Mouse (Mus musculus): ENCODE measurements around the gene Golt1a. TPM values are rescaled to one million over a fixed set of nuclear protein-coding genes. Genes with fewer than 3 reads are reported as not detected.
"Not testable (repeated sequence)": the region's sequence is repeated elsewhere in the genome, so short reads cannot be mapped to it uniquely, and the experiment has no call there.

Gene Golt1a
- total RNA-seq, 2 experiments from 2014 or later, result not detected

DNA sequence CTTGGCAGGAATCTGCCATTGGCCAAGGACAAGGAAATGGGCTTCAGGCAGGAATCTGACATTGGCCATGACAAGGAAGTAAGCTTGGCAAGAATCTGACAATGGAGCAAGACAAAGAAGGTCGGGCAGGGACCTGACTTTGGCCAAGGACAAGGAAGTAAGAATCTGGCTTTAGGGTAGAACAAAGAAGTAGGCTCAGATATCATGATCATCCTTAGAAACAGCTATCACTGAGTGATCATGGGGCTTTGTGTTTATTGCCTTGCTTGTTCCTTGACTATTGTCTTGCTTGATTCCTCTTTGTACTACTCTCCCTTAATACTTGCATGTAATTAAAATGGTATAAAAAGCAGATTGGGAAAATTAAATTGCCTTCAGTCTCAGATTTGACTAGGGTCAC, 30.8 kb downstream of the Golt1a start:
- intact Hi-C loops (cut with DNase I); DNase-seq: not testable (repeated sequence)

DNA sequence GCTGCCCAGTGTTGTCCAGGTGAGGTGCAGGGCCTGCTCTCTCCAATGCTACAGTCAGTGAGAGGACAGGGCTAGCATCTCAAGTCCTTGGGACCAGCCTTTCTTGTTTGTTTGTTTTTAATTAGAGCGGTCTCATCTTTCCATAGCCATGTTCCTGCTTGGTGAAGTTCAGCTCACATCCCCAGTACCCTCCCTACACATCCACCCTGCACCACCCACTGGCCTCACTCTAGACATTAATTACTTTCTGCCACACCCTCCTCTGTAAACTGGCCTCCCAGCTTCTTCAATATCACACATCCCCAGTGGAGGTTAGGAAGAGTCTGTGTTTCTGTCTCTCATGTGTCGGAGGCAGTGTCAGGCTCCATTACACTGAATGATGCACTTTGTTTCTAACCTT, 34.8 kb downstream of the Golt1a start:
- no peak for DNase-seq
- intact Hi-C loops (cut with DNase I), result no loop called here

DNA sequence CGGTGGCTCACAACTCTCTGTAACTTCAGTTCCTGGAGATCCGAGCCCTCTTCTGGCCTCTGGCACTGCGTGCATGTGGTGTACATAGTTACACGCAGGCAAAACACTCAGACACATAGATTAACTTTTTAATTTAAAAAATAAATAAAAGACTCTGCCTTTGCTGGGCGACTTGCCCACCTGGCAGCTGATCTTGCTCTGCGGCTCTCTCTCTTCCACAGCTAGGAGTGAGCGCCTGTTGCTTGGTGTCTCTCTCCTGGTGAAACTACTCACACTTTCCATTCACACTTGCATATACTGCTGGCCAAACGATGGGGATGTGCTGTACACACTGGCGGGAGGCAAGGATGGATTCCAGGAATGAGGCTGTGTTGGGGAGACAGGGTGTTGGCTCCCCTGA, 36.9 kb downstream of the Golt1a start:
- DNase-seq, result no peak
- intact Hi-C loops (cut with DNase I), result no loop called here

DNA sequence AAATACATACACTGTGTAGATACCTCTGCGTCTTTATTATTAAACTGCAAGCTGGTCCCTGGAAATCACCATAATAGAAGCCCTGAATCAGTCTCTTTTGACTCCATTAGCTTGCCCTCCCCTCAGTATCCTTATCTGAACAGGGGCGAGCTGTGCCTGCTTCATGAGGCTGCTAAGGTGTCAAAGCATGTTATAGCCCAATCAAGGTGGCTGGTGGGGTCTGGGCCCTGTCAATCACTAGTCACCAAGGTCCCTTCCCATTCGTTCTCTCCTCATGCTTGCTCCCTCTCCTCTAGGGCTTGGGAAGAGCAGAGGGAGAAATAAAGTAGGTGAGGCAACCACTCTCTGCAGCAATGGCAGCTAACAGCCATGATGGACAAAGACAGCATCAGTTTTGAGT, 37.6 kb downstream of the Golt1a start:
- intact Hi-C loops (cut with DNase I), result no loop called here

DNA sequence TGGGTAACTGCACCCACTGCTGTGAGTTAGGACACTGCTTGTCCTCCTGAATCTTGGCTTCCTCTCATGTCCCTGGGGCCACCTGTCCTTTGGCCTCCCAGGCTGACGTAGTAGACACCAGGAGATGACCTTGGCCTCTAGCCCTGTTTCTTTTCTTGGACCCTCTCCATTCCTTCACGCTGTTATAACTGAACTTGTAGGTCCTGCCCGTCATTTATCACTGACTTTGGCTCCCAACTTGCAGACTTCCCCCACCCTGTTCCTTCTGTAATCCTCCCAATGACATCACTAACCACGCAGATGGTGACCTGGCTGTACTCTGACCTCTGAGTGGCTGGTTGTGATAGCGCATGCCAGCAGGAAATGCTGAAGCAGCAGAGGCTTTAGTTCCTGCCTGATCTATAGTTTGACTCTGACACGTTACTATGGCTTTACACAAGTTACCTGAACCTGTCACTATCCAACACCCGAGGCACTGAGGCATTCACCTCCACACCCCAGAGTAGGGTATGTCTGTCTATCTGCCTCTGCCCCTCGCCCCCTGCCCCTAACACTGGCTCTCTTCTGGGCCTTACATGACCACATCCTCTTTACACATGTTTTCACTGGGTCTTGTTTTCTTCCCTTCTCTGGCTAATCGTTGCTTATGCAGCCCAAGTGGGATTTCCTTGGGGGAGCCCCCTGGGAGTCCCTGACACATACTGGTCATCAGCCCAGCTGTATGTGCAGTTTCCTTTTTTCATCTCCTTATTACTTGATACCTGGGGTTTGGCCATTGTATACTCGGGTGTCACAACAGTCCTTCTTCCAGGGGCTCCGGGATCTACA, 38.3 kb downstream of the Golt1a start:
- DNase-seq, result no peak
- intact Hi-C loops (cut with DNase I), result no loop called here

More for the DNA sequence above, 37.6 kb downstream of the Golt1a start:
- DNase-seq, result no peak

DNA sequence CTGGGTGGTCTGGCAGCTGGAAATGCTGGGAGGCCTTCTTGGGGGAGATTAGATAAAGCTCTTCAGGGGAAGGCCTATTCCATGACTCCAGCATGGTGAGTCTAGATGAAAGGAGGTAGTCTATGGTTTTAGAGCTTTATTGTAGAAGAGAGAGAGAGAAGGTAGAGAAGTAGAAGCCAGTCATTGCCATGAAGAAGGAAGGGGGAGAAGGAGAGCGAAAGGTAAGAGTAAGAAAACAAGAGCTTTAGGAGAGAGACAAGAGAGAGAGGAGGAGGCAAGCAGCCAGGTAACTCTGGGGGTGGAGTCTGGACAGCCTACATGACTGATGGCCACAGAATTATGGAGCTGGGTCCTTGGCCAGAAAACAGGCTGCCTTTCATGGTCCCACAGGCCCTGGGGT, 40.6 kb downstream of the Golt1a start, which contains the start of gene Ren1:
Gene Ren1, plus strand, starts transcription at position 301 of the 400 bp plus-strand sequence.
- no peak for DNase-seq
- intact Hi-C loops (cut with DNase I), result no loop called here

DNA sequence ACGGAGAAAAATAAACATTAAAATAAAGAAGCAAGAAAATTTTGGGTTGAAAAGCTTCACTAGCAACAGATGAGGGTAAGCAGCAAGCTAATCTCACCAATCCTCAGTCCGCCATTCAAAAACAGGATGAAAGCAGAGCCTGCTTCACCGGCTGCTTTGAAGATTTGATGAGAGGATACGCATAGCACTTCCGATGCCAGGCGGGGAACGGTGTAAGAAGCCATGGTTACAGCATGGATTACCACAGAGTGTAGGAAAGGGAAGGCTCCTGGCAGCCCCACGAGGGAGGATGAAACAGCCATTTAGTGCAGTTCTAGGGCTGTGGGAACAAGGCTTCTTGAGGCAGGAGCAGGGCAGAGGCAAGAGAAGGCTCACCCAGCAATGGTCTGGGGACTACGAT, 42.2 kb downstream of the Golt1a start:
- intact Hi-C loops (cut with DNase I), result loop anchor here (2.0 kb wide), 2 partner anchors 37 to 175 kb away; no protein-coding TSS in a partner anchor

DNA sequence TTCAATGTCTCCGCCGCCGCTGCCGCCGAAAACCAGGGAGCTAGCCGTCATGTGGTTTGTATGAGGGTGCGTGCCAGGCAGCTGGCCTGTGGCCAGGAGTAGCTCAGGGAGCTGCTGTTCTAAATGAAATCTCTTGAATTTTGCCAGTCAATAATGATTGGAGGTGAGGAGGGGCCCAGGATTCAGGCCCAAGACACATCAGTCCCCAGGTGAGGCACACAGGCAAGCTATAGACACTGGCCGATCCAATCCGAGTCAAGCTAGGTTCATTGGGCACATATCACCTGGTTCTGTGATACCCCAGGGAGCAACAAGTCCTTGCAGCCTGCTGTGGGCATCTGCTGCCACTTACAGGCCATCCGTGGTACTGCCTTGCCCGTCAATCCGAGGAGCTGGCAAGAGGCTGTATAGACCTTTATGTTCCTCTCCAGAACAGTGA, 43.8 kb downstream of the Golt1a start:
- intact Hi-C loops (cut with DNase I), result loop anchor here (2.0 kb wide), 2 partner anchors 39 to 177 kb away; no protein-coding TSS in a partner anchor
- peak; percentile 42 to 47 for DNase-seq

More for the DNA sequence above, 42.2 kb downstream of the Golt1a start:
- no peak for DNase-seq

DNA sequence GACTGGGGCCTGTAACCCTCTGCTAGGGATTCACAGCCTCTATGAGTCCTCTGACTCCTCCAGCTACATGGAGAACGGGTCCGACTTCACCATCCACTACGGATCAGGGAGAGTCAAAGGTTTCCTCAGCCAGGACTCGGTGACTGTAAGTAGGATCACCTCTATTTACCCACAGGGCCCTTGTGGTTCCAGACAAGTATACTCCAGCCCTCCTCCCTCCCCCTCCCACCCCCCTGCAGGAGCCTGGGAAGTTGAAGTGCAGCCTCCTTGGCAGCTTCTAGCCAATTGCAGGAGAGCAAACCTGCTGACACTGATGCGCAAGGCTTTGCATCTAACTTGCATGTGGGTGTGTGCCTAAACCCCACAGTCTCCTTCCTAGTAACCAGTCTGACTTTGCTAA, 45.9 kb downstream of the Golt1a start:
- intact Hi-C loops (cut with DNase I), result no loop called here
- DNase-seq, result no peak

DNA sequence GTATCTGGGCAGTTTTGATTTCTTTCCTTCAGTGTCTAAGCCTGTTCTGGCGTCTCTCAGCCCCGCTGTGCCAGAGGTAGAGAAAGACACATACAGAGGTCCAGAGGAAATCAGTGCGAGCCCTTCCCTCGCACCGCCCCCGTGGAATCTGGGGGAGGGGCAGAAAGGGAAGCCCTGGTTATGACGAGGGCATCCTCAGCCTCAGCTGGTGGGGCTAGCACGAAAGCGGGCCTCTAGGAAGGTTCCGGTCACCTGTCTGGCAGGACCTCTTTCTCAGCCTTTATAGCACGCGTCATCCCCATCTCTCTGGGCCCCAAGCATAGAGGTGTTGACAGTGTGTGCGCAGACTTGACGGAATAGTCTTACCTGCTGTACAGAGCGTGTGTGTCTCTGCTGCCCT, 46.3 kb downstream of the Golt1a start:
- intact Hi-C loops (cut with DNase I), result no loop called here
- DNase-seq, result no peak

DNA sequence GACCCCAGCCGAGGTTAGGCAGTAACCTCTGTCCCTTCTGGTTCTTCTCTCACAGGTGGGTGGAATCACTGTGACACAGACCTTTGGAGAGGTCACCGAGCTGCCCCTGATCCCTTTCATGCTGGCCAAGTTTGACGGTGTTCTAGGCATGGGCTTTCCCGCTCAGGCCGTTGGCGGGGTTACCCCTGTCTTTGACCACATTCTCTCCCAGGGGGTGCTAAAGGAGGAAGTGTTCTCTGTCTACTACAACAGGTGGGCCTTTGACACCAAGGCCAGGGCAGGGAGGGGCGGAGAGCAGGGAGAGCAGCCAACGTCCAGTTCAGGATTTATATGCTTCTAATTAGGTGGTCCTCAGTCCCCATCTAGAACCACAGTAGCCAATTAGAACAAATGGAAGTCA, 46.7 kb downstream of the Golt1a start:
- no peak for DNase-seq
- intact Hi-C loops (cut with DNase I), result no loop called here

DNA sequence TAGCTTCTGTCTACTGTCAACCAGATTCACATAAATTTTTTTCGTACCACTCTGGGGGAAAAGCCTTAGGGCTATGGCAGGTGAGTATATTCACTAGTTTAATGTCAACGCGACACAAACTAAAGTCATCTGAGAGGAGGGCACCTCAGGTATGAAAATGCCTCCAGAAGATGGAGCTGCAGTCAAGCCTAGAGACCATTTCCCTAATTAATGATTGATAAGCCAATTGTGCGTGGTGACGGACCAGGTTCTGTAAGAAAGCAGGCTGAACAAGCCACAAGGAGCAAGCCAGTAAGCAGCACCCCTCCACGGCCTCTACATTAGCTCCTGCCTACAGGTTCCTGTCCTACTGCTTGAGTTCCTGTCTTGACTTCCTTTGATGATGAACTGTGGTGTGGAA, 51.4 kb downstream of the Golt1a start:
- intact Hi-C loops (cut with DNase I), result no loop called here
- no peak for DNase-seq

DNA sequence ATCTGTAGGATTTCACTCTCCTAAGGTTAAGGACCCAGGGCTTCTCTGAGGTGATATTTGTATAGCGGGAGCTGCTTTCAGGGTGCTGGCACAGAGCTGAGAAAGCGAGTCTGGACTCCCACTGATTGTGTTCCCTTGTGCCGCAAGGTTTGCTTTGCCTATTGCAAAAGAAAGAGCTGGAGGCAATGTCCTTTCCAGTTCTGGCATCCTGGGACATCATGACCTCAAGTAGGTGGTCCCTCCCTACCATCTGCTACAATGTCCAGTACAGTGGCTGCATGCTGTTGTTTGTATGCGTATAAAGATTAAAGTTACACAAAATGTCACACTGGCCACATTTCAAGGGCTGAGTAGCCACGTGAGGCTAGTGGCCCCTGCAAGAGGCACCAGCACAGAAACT, 52.5 kb downstream of the Golt1a start:
- intact Hi-C loops (cut with DNase I), result no loop called here
- no peak for DNase-seq

DNA sequence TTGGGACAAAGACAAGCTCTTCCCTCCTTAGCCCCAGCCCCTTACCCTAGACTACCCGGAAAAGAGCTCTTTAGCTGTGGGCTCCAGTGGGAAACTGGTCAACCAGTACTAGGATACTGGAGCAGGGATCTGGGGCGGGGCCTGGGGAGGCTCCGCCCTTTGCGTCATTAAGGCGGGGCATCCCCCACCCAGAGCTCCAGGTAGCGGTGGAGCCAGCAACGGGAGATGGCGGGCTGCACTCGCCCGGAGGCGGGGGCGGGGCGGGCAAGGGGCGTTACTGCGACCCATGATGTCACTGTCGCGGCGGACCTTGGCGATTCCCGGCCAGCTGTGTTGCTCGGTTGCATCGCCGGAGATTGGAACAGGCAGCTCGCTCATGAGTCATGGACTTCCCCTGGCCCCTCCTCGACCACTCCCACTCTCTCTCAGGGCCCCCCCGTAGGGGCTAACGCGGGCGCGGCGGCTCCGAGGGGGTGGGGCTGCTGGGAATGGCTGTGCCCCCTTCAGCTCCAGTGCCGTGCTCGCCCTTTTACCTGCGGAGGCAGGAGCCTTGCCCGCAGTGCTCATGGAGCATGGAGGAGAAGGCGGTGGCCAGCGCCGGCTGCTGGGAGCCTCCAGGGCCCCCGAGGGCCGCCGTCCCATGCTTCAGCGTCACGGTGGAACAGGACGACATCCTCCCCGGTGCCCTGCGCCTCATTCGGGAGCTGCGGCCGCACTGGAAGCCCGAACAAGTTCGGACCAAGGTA, 53.8 kb downstream of the Golt1a start, which contains the start of gene Etnk2:
Gene Etnk2, plus strand, starts transcription at position 297 of the 746 bp plus-strand sequence.
- intact Hi-C loops (cut with DNase I), result no loop called here
- DNase-seq, result peak; percentile 54 to 59

DNA sequence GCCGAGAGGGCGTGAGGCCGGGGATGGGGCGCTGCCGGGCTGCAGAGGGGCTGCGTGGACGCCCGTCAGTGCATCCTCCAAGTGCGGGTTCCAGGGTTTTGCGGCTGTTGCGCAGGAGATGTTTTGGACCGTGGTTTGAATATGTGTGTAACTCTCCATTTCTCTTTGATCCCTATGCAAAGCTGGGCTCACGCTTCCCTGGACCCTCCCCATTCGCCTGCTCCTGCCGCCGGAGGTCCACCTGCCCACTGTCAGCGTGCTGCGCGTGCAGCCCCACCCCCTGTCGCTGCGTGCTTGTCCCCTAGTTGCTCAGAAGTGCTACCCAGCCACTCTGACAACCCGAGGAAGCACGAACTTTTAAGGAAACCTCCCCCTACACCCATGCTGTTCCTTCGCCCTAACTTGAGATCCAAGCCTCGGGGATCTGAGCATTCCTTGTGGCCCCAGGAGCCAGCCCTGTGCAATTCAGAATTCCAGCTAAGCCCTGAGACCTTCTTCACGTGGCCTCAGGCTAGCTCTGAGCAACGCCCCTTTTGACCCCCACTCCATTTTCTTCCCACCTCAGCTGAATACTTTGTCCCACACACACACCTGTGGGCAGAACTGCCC, 54.5 kb downstream of the Golt1a start:
- intact Hi-C loops (cut with DNase I), result no loop called here

DNA sequence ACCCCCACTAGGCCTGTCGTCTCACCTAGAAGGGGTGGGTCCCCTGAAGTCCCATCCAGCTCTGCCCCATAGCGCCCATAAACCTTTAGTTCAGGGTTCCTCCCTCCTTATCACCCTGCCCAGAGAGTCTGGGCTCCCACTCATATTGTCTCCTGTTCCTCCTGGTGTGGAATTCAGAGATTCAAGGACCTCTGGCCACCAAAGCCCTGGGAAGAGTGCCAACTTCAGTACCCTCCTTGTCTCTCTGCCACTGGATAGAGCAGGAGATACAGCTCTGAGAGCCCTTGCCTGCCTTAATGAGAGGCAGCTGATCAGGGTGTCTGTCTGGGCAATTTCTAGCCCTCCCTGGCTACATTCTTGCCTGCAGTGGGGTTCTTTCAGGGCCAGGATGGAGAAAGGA, 55.3 kb downstream of the Golt1a start:
- intact Hi-C loops (cut with DNase I), result no loop called here
- no peak for DNase-seq

More for the DNA sequence above, 54.5 kb downstream of the Golt1a start:
- DNase-seq, result no peak

DNA sequence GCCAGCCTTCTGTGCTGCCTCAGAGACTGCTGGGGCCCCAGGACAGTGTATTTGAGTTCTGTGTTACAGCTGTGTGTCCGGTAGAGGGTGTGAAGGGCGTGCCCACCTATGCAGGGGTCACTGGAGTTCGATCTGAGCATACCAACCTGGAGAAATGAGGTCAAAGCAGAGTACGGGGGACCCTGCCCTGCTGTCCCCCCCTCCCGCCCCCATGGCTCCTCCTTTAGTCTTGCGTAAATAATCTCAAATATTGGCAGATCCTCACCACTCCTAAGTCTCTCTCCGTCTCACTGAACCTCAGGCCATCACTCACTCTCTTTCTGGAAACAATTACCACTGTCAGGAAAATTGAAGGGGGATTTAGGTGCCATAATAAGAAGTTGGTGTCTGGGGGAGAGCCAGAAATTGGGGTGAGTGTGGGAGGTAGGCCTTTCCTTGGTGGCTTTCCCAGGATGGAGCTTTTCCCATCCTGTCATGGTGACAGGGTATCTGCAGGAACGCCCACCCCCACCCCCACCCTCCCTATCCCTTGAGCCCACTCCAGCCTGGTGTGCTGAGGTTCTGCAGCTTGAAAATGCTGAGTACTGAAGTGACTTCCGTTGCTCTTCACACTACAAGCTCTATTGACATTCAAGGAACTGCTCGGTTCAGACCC, 57.5 kb downstream of the Golt1a start:
- DNase-seq, result no peak
- intact Hi-C loops (cut with DNase I), result no loop called here

DNA sequence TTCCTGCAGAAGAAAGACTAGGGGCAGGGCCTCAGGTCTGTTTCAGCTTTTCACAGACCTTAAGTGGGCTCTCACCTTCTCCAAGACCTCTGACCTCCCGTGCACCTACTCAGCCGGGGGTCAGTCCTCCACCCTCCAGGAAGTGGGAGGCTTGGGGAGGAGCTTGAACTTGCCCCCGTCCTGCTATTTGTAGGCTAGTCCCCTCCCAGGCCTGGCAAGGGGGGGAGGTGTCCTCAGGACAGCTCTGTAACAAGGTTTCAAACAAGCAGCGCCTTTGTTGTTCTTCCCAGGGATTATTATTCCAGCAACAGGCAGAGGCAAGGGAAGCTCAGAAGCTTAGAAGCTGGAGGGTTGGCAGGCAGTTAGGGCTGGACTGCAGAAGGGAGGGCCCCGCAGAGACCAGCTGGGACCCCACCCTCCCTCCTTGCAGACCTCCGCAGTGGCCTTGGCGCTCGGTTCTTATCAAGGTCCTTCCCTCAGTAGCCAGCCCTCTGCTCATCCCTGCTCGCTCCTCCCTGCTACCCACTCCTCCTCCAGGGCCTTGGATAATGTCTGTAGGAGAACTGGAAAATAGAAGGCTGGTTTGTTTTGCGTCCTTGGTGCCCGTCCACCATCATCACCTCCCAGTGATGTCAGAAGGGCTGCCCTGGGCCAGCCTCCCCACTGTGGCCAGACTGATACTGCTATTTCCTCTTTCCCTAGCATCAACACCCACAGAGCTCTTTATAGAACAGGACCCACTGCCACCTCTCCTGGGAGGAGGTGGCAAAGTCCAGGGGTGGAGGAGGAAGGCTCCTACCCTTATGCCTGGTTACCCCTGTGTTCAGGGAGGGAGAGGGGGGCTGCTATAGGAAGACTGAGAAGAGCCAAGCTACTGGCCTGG, 58.2 kb downstream of the Golt1a start:
- intact Hi-C loops (cut with DNase I), result no loop called here
- DNase-seq, result no peak

DNA sequence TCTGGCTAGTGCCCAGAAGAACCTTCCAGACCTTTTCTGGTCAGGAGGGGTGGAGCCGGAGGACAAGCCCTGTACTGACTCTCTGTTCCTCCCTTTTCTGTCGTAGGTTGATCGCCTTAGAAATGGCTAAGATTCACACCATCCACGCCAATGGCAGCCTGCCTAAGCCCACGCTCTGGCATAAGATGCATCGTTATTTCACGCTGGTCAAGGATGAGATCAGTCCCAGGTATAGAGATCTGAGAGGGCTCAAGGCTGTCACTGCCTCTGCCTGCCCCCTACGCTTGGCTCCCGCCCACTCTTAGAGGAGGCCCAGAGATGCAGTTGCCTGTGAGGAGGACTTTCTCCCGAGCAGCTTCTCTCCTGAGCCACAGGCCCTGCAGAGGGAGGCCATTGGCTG, 59.0 kb downstream of the Golt1a start:
- intact Hi-C loops (cut with DNase I), result no loop called here
- DNase-seq, result no peak

DNA sequence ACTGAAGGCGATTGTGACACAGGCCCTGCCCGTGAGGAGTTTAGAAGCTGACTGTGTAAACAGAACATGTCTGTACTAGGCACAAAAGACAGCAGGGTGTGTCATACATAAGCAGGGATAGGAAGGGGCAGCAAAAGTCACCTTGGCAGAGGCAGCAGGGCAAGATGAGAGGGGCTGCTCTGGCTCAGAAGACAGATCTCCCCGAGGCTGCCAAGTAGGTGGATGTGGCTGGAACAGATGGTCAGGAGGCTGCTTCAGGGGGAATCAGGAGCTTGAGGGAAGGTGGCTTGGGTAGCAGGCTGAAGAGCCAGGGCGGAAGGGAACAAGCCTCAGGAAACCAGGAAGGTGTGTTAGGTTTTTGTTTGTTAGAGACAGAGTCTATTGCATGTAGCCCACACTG, 60.8 kb downstream of the Golt1a start:
- intact Hi-C loops (cut with DNase I), result no loop called here
- no peak for DNase-seq

All from gastrocnemius, postnatal 36 days (tissue).